Mouse (Mus musculus): ENCODE results near the gene Mb21d2.

DNA sequence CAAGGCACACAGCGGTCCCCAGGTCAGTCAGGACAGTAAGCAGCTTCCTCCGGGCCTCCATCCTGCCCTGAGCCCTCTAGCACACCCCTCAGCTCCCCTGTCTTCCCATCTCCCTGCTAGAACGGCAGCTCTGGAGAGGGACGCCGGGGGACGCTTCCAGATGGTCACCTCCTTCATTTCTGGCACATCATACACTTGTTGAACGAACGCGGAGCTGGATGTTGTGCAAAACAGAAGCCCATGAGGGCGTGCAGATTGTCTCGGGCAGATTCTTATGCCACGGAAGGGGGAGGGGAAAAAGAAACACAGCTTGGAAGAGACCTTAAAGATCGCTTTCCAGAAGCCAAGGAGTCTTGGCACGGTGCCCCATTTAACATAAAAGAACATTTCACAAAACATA, 78.6 kb downstream of the Mb21d2 start:
- no peak for TF ChIP-seq POLR2A (IDR thresholded peaks at IDR 0.05; ENCODE audit: control insufficient read depth, low read depth, low read length)
- TF ChIP-seq CTCF (IDR thresholded peaks at IDR 0.05; ENCODE audit: control insufficient read depth, insufficient read depth, insufficient replicate concordance, low read depth, low read length) = no peak
